Mouse (Mus musculus): ENCODE results near the gene Slc26a10.

DNA sequence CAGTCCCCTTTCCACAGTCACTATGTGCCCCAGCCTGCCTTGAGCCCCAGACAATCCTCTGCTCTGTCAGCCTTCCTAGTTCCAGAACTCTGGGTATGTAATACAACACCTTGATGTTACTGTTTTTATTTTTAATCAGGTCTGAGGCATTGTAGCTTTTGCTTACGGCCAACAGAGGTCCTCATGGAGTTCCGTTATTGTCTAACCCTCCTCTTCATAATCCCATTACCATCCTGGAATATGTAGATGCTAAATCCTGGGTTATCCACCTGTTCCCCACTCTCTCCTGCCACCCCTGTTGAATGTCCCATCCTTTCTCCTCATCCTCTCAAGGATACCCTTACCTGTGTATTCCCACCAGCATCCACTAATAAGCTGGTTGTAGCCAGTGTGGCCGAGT, 4.2 kb downstream of the Slc26a10 start:
- TF ChIP-seq POLR2A (IDR thresholded peaks at IDR 0.05; ENCODE audit: insufficient read depth, low read depth, low read length) (no peak), CTCF (IDR thresholded peaks at IDR 0.05; ENCODE audit: insufficient read depth, low read depth, low read length) (no peak)

Data from olfactory bulb, adult 2 months (tissue).